Comparison of ENCODE assay signal across 9 mouse cellular contexts in genomic region chr13:23299999-23300341, GRCm38 (mm10). TPM values are rescaled to one million over a fixed set of nuclear protein-coding genes. Genes with fewer than 3 reads are reported as not detected.
DNase-seq lines count a peak whose midpoint lies in the region; ATAC-seq and TF ChIP-seq lines count a peak whose summit lies in the region.
"Had no signal": no experiment of that assay in that cellular context is flagged by ENCODE, and none has a peak within 500 bp of the region (broad histone marks: within the 10 kb centered on the region; RNA-seq: fewer than 3 reads in every experiment).

No protein-coding gene starts in this region.

- H3K4me1 ChIP-seq in heart, embryonic 13.5 days, result peaks cover 30% of the 10 kb centered on the region
- H3K4me1 ChIP-seq in MEL (ENCODE audit: control insufficient read depth in 1 of 2, insufficient read depth in 2 of 2, low read length in 2 of 2), result 0 out of 4 replicates have a peak, but pooled peaks cover 0 to 5% of the 10 kb centered on the region in 2 experiments
- H3K4me1 ChIP-seq in embryonic facial prominence, embryonic 11.5 days (ENCODE audit: control insufficient read depth, insufficient read depth, low read length), result no peaks in the 10 kb centered on the region
- H3K4me1 ChIP-seq in hindbrain, embryonic 15.5 days (replicated peaks), result peaks cover 11% of the 10 kb centered on the region; the same call in 1 of the 2 replicates
- peaks cover 7% of the 10 kb centered on the region; the same call in 1 of the 2 replicates for H3K4me1 ChIP-seq in neural tube, embryonic 12.5 days

- H3K9me3 ChIP-seq in heart, embryonic 13.5 days, result no peaks in the 10 kb centered on the region
- no peaks in the 10 kb centered on the region for H3K9me3 ChIP-seq in MEL (replicated peaks; ENCODE audit: insufficient read depth, low read length)
- H3K9me3 ChIP-seq in embryonic facial prominence, embryonic 11.5 days (replicated peaks; ENCODE audit: control insufficient read depth, low read length), result no peaks in the 10 kb centered on the region
- H3K9me3 ChIP-seq in hindbrain, embryonic 15.5 days, result no peaks in the 10 kb centered on the region
- H3K9me3 ChIP-seq in neural tube, embryonic 12.5 days, result no peaks in the 10 kb centered on the region

- no peaks in the 10 kb centered on the region for H3K79me2 ChIP-seq in MEL (ENCODE audit: control insufficient read depth, insufficient read depth, low read length, poor library complexity)

- no peaks in the 10 kb centered on the region for H3K36me3 ChIP-seq in heart, embryonic 13.5 days
- no peaks in the 10 kb centered on the region; a peak in 1 of 4 replicates for H3K36me3 ChIP-seq in MEL (ENCODE audit: control insufficient read depth in 1 of 2, insufficient read depth in 2 of 2, low read length in 2 of 2)
- H3K36me3 ChIP-seq in embryonic facial prominence, embryonic 11.5 days (replicated peaks; ENCODE audit: control insufficient read depth, insufficient read depth, low read depth, low read length), result no peaks in the 10 kb centered on the region
- no peaks in the 10 kb centered on the region for H3K36me3 ChIP-seq in hindbrain, embryonic 15.5 days
- no peaks in the 10 kb centered on the region for H3K36me3 ChIP-seq in neural tube, embryonic 12.5 days

- no peak for TF ChIP-seq RAD21 in MEL (IDR thresholded peaks at IDR 0.05; ENCODE audit: low read depth, low read length)

- no peak for ATAC-seq in heart, embryonic 13.5 days (ENCODE audit: extremely low read depth, insufficient number of reproducible peaks, low FRiP score, low TSS enrichment)
- no peak for ATAC-seq in embryonic facial prominence, embryonic 11.5 days (replicated peaks; ENCODE audit: insufficient number of reproducible peaks, low FRiP score, low TSS enrichment, low read depth)
- peak; percentile 61 for ATAC-seq in hindbrain, embryonic 15.5 days (ENCODE audit: low FRiP score, low read depth)
- peak; percentile 49; the same call in 1 of the 2 replicates for ATAC-seq in neural tube, embryonic 12.5 days (ENCODE audit: low FRiP score, low read depth)

- no peak for DNase-seq in heart, adult 9 months (ENCODE audit: low spot score in 2 of 2)
- peak; percentile 88 for DNase-seq in MEL (ENCODE audit: low read depth, low spot score)
- peak; percentile 91 for DNase-seq in embryonic facial prominence, embryonic 11.5 days (ENCODE audit: low spot score)
- DNase-seq in liver, result peak; percentile 83
- no peak for DNase-seq in spleen, postnatal 10 days (ENCODE audit: low spot score in 2 of 2)

- H3K4me3 ChIP-seq in heart, embryonic 13.5 days, result peak overlapping the region; percentile 59
- peak overlapping the region; percentile 61 to 76 for H3K4me3 ChIP-seq in MEL (ENCODE audit: control insufficient read depth in 1 of 2, insufficient read depth in 1 of 2, low read depth in 2 of 2, low read length in 2 of 2)
- H3K4me3 ChIP-seq in embryonic facial prominence, embryonic 11.5 days (ENCODE audit: low read depth, low read length), result peak overlapping the region; percentile 49
- peak overlapping the region; percentile 51 for H3K4me3 ChIP-seq in hindbrain, embryonic 15.5 days
- H3K4me3 ChIP-seq in neural tube, embryonic 12.5 days, result peak overlapping the region; percentile 40

- 1% methylated on average over 13 of the region's 13 CpGs for WGBS in heart, embryonic 13.5 days
- WGBS in embryonic facial prominence, embryonic 11.5 days, result under 1% methylated on average over 13 of the region's 13 CpGs
- WGBS in hindbrain, embryonic 15.5 days, result 1% methylated on average over 13 of the region's 13 CpGs
- under 1% methylated on average over 13 of the region's 13 CpGs for WGBS in neural tube, embryonic 12.5 days

- TF ChIP-seq POLR2A in MEL (IDR thresholded peaks at IDR 0.05; ENCODE audit: control insufficient read depth in 1 of 2, insufficient read depth in 1 of 2, low read depth in 1 of 2, low read length in 2 of 2, poor library complexity in 1 of 2), result no peak

- TF ChIP-seq EP300 in MEL (IDR thresholded peaks at IDR 0.05; ENCODE audit: low read depth in 1 of 2, low read length in 2 of 2), result no peak

- H3K4me2 ChIP-seq in heart, embryonic 13.5 days, result peak overlapping the region; percentile 76
- peak overlapping the region; percentile 46 for H3K4me2 ChIP-seq in embryonic facial prominence, embryonic 11.5 days (ENCODE audit: low read depth, low read length)
- peak overlapping the region; percentile 75 for H3K4me2 ChIP-seq in hindbrain, embryonic 15.5 days
- peak overlapping the region; percentile 65 for H3K4me2 ChIP-seq in neural tube, embryonic 12.5 days (replicated peaks)

- H3K27ac ChIP-seq in heart, embryonic 13.5 days (replicated peaks), result no peak overlapping the region
- no peak overlapping the region for H3K27ac ChIP-seq in MEL (ENCODE audit: control insufficient read depth, low read depth, low read length)
- H3K27ac ChIP-seq in embryonic facial prominence, embryonic 11.5 days (replicated peaks; ENCODE audit: low read depth, low read length), result no peak overlapping the region
- no peak overlapping the region for H3K27ac ChIP-seq in hindbrain, embryonic 15.5 days (replicated peaks)
- H3K27ac ChIP-seq in neural tube, embryonic 12.5 days, result no peak overlapping the region

- TF ChIP-seq CTCF in MEL (IDR thresholded peaks at IDR 0.05 in 2 of 3, conservative IDR thresholded peaks at IDR 0.05 in 1 of 3; ENCODE audit: control insufficient read depth in 1 of 3, insufficient read depth in 1 of 3, low read depth in 2 of 3, low read length in 3 of 3, poor library complexity in 1 of 3, severe bottlenecking in 1 of 3), result no peak

- peaks cover 19% of the 10 kb centered on the region for H3K27me3 ChIP-seq in heart, embryonic 13.5 days (replicated peaks)
- no peaks in the 10 kb centered on the region for H3K27me3 ChIP-seq in MEL (ENCODE audit: control insufficient read depth in 1 of 2, insufficient read depth in 2 of 2, low read length in 2 of 2)
- no peaks in the 10 kb centered on the region for H3K27me3 ChIP-seq in embryonic facial prominence, embryonic 11.5 days (ENCODE audit: control insufficient read depth, insufficient read depth, low read length)
- H3K27me3 ChIP-seq in hindbrain, embryonic 15.5 days, result peaks cover 26% of the 10 kb centered on the region
- H3K27me3 ChIP-seq in neural tube, embryonic 12.5 days (replicated peaks), result peaks cover 12% of the 10 kb centered on the region; the same call in 1 of the 2 replicates

- peak overlapping the region; percentile 74 for H3K9ac ChIP-seq in heart, embryonic 13.5 days
- peak overlapping the region; percentile 54 for H3K9ac ChIP-seq in MEL (ENCODE audit: control insufficient read depth, low read depth, low read length, poor library complexity, severe bottlenecking)
- H3K9ac ChIP-seq in embryonic facial prominence, embryonic 11.5 days (replicated peaks; ENCODE audit: low read length), result peak overlapping the region; percentile 52
- H3K9ac ChIP-seq in hindbrain, embryonic 15.5 days, result peak overlapping the region; percentile 26; the same call in 1 of the 2 replicates
- H3K9ac ChIP-seq in neural tube, embryonic 12.5 days, result peak overlapping the region; percentile 33; the same call in 1 of the 2 replicates

TF ChIP-seq in MEL, 35 proteins besides CTCF, POLR2A, EP300 and RAD21:
- TF ChIP-seq SMC3 (IDR thresholded peaks at IDR 0.05; ENCODE audit: low read depth, low read length), result no peak
- peak; percentile 45; the same call in 1 of the 2 replicates for TF ChIP-seq MYC (IDR thresholded peaks at IDR 0.05; ENCODE audit: low read depth, low read length)
- TF ChIP-seq MAFK (IDR thresholded peaks at IDR 0.05; ENCODE audit: borderline replicate concordance, low read depth, low read length), result peak; percentile 97
- TF ChIP-seq ELF1 (IDR thresholded peaks at IDR 0.05; ENCODE audit: low read depth, low read length), result 0 out of 2 replicates have a peak, but pooled peaks have one; percentile 21
- peak; percentile 73 for TF ChIP-seq E2F4 (IDR thresholded peaks at IDR 0.05; ENCODE audit: borderline replicate concordance, low read depth, low read length)
- TF ChIP-seq TBP (IDR thresholded peaks at IDR 0.05; ENCODE audit: low read depth, low read length), result peak; percentile 100
- TF ChIP-seq POLR2AphosphoS2 (IDR thresholded peaks at IDR 0.05; ENCODE audit: low read length), result no peak

RNA-seq across cellular contexts. Expression of gene Vmn1r223, which starts 53.0 kb away (rescaled TPM):
- polyA plus RNA-seq in heart, embryonic 13.5 days (2015; fragmentation: Nextera tagmentation; extraction: Ambion mirVana), result not detected in 2 replicates
- not detected in 2 replicates for total RNA-seq in MEL (2012; rRNA removed)
- not detected for polyA plus RNA-seq in MEL (2012; ENCODE audit: insufficient read depth in 1 of 2, insufficient read length in 2 of 2, low read depth in 1 of 2, low replicate concordance in 2 of 2, missing spikeins in 1 of 2)
- not detected in 2 replicates for polyA plus RNA-seq in embryonic facial prominence, embryonic 11.5 days (2014; fragmentation: Nextera tagmentation; extraction: Ambion mirVana)
- polyA plus RNA-seq in hindbrain, embryonic 15.5 days (2015; fragmentation: Nextera tagmentation; extraction: Ambion mirVana), result not detected in 2 replicates
- 0.04 TPM in 1 of 2 replicates, not detected in the other for polyA plus RNA-seq in neural tube, embryonic 12.5 days (2016; fragmentation: Nextera tagmentation; extraction: Ambion mirVana)
- total RNA-seq: common myeloid progenitor, adult 5-6 weeks had no signal

Comparison
In these comparisons a context has a peak if more than half of its experiments do, and no peak if none do; other contexts are left out.
1. ATAC-seq: peak in hindbrain, embryonic 15.5 days (single experiment) and neural tube, embryonic 12.5 days (single experiment); none in heart, embryonic 13.5 days (single experiment) and embryonic facial prominence, embryonic 11.5 days (single experiment).
2. DNase-seq: peak in MEL (single experiment), embryonic facial prominence, embryonic 11.5 days (single experiment) and liver (single experiment); none in heart, adult 9 months (0 of 2) and spleen, postnatal 10 days (0 of 2).
3. Peak in every context shown above with its lines, with median percentiles within 50 percentile points of each other: H3K4me2 ChIP-seq, H3K4me3 ChIP-seq and H3K9ac ChIP-seq.